Mouse (Mus musculus): ENCODE measurements around the gene Sfxn4. TPM values are rescaled to one million over a fixed set of nuclear protein-coding genes. Genes with fewer than 3 reads are reported as not detected.
"Not testable (repeated sequence)": the region's sequence is repeated elsewhere in the genome, so short reads cannot be mapped to it uniquely, and the experiment has no call there.

The Sfxn4 gene
- polyA plus RNA-seq, 1 experiment = 2.7 TPM

- peak overlapping the region; percentile 92 for H3K4me2 ChIP-seq (ENCODE audit: low read depth)
- peaks cover 13% of the 10 kb centered on the region for H3K79me2 ChIP-seq (ENCODE audit: control insufficient read depth, insufficient read depth)
- peak overlapping the region; percentile 52 for H3ac ChIP-seq (ENCODE audit: control insufficient read depth, insufficient read length)
- no peak for TF ChIP-seq E2F4 (IDR thresholded peaks at IDR 0.05; ENCODE audit: insufficient read depth)
- TF ChIP-seq POLR2AphosphoS2 (IDR thresholded peaks at IDR 0.05; ENCODE audit: insufficient read length, low read depth) = no peak
- TF ChIP-seq REST (IDR thresholded peaks at IDR 0.05; ENCODE audit: insufficient read depth, insufficient read length) = no peak
- no peak for TF ChIP-seq MYOD1 (IDR thresholded peaks at IDR 0.05; ENCODE audit: control insufficient read depth in 1 of 3, insufficient read length in 2 of 3, low read depth in 2 of 3)
- no peak for TF ChIP-seq CEBPB (IDR thresholded peaks at IDR 0.05; ENCODE audit: insufficient read depth, poor library complexity, severe bottlenecking)
- no peak for TF ChIP-seq SRF (IDR thresholded peaks at IDR 0.05; ENCODE audit: control insufficient read depth, insufficient read length, low read depth)
- no peak for TF ChIP-seq MAX (IDR thresholded peaks at IDR 0.05; ENCODE audit: low read depth)
- no peak for TF ChIP-seq POLR2A (IDR thresholded peaks at IDR 0.05; ENCODE audit: insufficient read length, low read depth)
- TF ChIP-seq USF1 (IDR thresholded peaks at IDR 0.05; ENCODE audit: low read depth) = no peak
- no peak for TF ChIP-seq TCF12 (IDR thresholded peaks at IDR 0.05; ENCODE audit: insufficient read depth, poor library complexity, severe bottlenecking)
- TF ChIP-seq TCF3 (IDR thresholded peaks at IDR 0.05; ENCODE audit: insufficient read length, low read depth) = no peak
- no peak for TF ChIP-seq MYOG (IDR thresholded peaks at IDR 0.05; ENCODE audit: control insufficient read depth in 1 of 3, insufficient read depth in 1 of 3, insufficient read length in 2 of 3, low read depth in 2 of 3)
- H3K27me3 ChIP-seq (ENCODE audit: control insufficient read depth, insufficient read depth, insufficient read length) = no peaks in the 10 kb centered on the region
- H3K36me3 ChIP-seq (ENCODE audit: control insufficient read depth, insufficient read depth) = peaks cover 17% of the 10 kb centered on the region
- peak overlapping the region; percentile 55 for H3K4me3 ChIP-seq
These were observed 12.2 kb upstream of the Sfxn4 start for GRCm38 (mm10) chr19:60873501-60873900.

DNA sequence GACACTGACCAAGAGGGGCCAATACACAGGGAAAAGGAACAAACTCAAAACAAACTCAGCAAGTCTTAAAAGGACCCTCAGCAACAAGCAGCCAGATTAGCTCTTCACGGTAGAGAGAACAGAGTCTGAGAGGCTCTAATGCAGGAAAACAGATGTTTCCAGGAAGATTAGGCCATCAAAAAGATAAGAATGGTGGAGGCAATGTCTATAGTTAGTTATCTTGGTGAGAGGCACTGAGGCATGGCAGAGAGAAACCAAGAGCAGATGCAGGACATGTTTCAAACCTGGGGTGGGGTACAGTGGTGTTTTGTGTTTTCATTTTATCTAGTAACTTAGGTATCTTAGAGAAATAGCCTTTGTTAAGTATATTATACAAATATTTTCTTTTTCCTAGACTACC, 11.0 kb upstream of the Sfxn4 start:
- H3K4me3 ChIP-seq = no peak overlapping the region
- no peak overlapping the region for H3K4me2 ChIP-seq (ENCODE audit: low read depth)
- H3K79me2 ChIP-seq (ENCODE audit: control insufficient read depth, insufficient read depth) = peaks cover 13% of the 10 kb centered on the region
- H3K36me3 ChIP-seq (ENCODE audit: control insufficient read depth, insufficient read depth) = peaks cover 22% of the 10 kb centered on the region
- H3ac ChIP-seq (ENCODE audit: control insufficient read depth, insufficient read length) = no peak overlapping the region
- no peak for TF ChIP-seq TCF3 (IDR thresholded peaks at IDR 0.05; ENCODE audit: insufficient read length, low read depth)
- no peak for TF ChIP-seq POLR2AphosphoS2 (IDR thresholded peaks at IDR 0.05; ENCODE audit: insufficient read length, low read depth)
- no peak for TF ChIP-seq REST (IDR thresholded peaks at IDR 0.05; ENCODE audit: insufficient read depth, insufficient read length)
- H3K27me3 ChIP-seq (ENCODE audit: control insufficient read depth, insufficient read depth, insufficient read length) = no peaks in the 10 kb centered on the region

- Histone ChIP-seq H3K27me3 (ENCODE audit: control insufficient read depth, insufficient read depth, insufficient read length) (no peaks in the 10 kb centered on the region), H3K36me3 (ENCODE audit: control insufficient read depth, insufficient read depth) (peaks cover 25% of the 10 kb centered on the region), H3K4me3 (no peak overlapping the region), H3K79me2 (ENCODE audit: control insufficient read depth, insufficient read depth) (peaks cover 13% of the 10 kb centered on the region), H3ac (ENCODE audit: control insufficient read depth, insufficient read length) (no peak overlapping the region), H3K4me2 (ENCODE audit: low read depth) (no peak overlapping the region)
- TF ChIP-seq MYOG (IDR thresholded peaks at IDR 0.05; ENCODE audit: control insufficient read depth in 1 of 3, insufficient read depth in 1 of 3, insufficient read length in 2 of 3, low read depth in 2 of 3) (no peak), REST (IDR thresholded peaks at IDR 0.05; ENCODE audit: insufficient read depth, insufficient read length) (no peak), TCF3 (IDR thresholded peaks at IDR 0.05; ENCODE audit: insufficient read length, low read depth) (no peak), E2F4 (IDR thresholded peaks at IDR 0.05; ENCODE audit: insufficient read depth) (no peak), USF1 (IDR thresholded peaks at IDR 0.05; ENCODE audit: low read depth) (no peak), POLR2A (IDR thresholded peaks at IDR 0.05; ENCODE audit: insufficient read length, low read depth) (no peak), CEBPB (IDR thresholded peaks at IDR 0.05; ENCODE audit: insufficient read depth, poor library complexity, severe bottlenecking) (no peak), SRF (IDR thresholded peaks at IDR 0.05; ENCODE audit: control insufficient read depth, insufficient read length, low read depth) (no peak), POLR2AphosphoS2 (IDR thresholded peaks at IDR 0.05; ENCODE audit: insufficient read length, low read depth) (no peak), MYOD1 (IDR thresholded peaks at IDR 0.05; ENCODE audit: control insufficient read depth in 1 of 3, insufficient read length in 2 of 3, low read depth in 2 of 3) (no peak), TCF12 (IDR thresholded peaks at IDR 0.05; ENCODE audit: insufficient read depth, poor library complexity, severe bottlenecking) (no peak), MAX (IDR thresholded peaks at IDR 0.05; ENCODE audit: low read depth) (no peak)
These were observed 10.1 kb upstream of the Sfxn4 start for GRCm38 (mm10) chr19:60871366-60871765.

DNA sequence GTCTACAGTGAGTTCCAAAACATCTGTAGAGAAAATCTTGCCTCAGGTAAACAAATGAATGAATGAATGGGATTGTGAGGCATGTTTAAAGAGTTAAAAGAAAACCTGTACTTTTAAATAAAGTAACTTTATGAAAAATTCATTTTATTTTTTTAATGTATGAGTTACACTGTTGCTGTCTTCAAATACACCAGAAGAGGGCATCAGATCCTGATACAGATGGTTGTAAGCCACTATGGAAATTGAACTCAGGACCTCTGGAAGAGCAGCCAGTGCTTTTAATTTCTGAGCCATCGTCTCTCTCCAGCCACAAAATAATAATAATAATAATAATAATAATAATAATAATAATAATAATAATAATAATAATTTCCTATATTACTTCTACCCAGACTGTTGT, 9.2 kb upstream of the Sfxn4 start:
- peaks cover 13% of the 10 kb centered on the region for H3K79me2 ChIP-seq (ENCODE audit: control insufficient read depth, insufficient read depth)
- H3K36me3 ChIP-seq (ENCODE audit: control insufficient read depth, insufficient read depth) = peaks cover 32% of the 10 kb centered on the region
- TF ChIP-seq REST (IDR thresholded peaks at IDR 0.05; ENCODE audit: insufficient read depth, insufficient read length) (no peak), USF1 (IDR thresholded peaks at IDR 0.05; ENCODE audit: low read depth) (no peak), POLR2AphosphoS2 (IDR thresholded peaks at IDR 0.05; ENCODE audit: insufficient read length, low read depth) (no peak), TCF3 (IDR thresholded peaks at IDR 0.05; ENCODE audit: insufficient read length, low read depth) (no peak), SRF (IDR thresholded peaks at IDR 0.05; ENCODE audit: control insufficient read depth, insufficient read length, low read depth) (no peak), E2F4 (IDR thresholded peaks at IDR 0.05; ENCODE audit: insufficient read depth) (no peak), CEBPB (IDR thresholded peaks at IDR 0.05; ENCODE audit: insufficient read depth, poor library complexity, severe bottlenecking) (no peak), MYOG (IDR thresholded peaks at IDR 0.05; ENCODE audit: control insufficient read depth in 1 of 3, insufficient read depth in 1 of 3, insufficient read length in 2 of 3, low read depth in 2 of 3) (no peak), MAX (IDR thresholded peaks at IDR 0.05; ENCODE audit: low read depth) (no peak), POLR2A (IDR thresholded peaks at IDR 0.05; ENCODE audit: insufficient read length, low read depth) (no peak), MYOD1 (IDR thresholded peaks at IDR 0.05; ENCODE audit: control insufficient read depth in 1 of 3, insufficient read length in 2 of 3, low read depth in 2 of 3) (no peak), TCF12 (IDR thresholded peaks at IDR 0.05; ENCODE audit: insufficient read depth, poor library complexity, severe bottlenecking) (no peak)
- H3K4me2 ChIP-seq (ENCODE audit: low read depth) = no peak overlapping the region
- no peak overlapping the region for H3ac ChIP-seq (ENCODE audit: control insufficient read depth, insufficient read length)
- H3K27me3 ChIP-seq (ENCODE audit: control insufficient read depth, insufficient read depth, insufficient read length) = no peaks in the 10 kb centered on the region
- H3K4me3 ChIP-seq = no peak overlapping the region

DNA sequence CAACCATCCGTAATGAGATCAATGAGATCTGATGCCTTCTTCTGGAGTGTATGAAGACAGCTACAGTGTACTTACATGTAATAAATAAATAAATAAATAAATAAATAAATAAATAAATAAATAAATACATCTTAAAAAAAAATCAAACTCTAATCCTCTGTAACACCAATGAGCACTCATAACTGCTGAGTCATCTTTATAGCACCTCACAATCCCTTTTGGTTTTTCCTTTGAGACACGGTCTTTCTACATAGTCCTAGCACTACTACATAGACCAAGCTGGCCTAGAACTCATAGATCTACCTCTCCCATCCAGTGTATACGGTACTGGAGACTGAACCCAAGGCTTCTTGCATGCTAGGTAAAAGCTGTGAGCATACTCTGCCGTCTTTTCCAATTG, 4.9 kb upstream of the Sfxn4 start:
- not testable (repeated sequence) for H3K4me2 ChIP-seq (ENCODE audit: low read depth); H3K79me2 ChIP-seq (ENCODE audit: control insufficient read depth, insufficient read depth); H3ac ChIP-seq (ENCODE audit: control insufficient read depth, insufficient read length); H3K27me3 ChIP-seq (ENCODE audit: control insufficient read depth, insufficient read depth, insufficient read length); H3K4me3 ChIP-seq
- peaks cover 38% of the 10 kb centered on the region for H3K36me3 ChIP-seq (ENCODE audit: control insufficient read depth, insufficient read depth)
